Comparison of ENCODE assay signal across 9 mouse cellular contexts in the genomic region with DNA sequence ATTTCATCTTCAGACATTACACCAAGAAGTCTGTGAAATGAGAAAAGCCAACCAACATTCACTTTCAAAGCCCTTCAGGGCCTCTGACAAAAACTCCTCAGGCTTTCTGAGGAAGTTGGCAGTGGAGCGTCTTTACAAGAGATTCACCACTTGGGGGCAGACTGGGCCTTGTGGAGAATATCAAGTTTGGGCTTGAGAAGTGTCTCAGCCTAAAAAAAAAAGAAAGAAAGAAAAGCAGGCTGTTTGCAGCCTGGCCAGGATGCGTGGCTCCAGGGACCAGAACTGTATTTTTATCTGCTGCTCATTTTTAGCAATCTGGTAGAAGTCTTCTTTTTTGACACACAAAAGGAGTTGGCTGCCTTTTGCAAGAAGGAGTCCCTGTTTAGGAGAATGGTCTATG.
A peak's percentile ranks its signal among the peaks of the same experiment; 100 is the strongest.
DNase-seq lines count a peak whose midpoint lies in the region; TF ChIP-seq lines count a peak whose summit lies in the region.
"Had no signal": no experiment of that assay in that cellular context is flagged by ENCODE, and none has a peak within 500 bp of the region (broad histone marks: within the 10 kb centered on the region; RNA-seq: fewer than 3 reads in every experiment).

No protein-coding gene starts in this region.

- peak; percentile 60 for DNase-seq in heart, adult 8-10 months (ENCODE audit: low spot score)
- no peak for DNase-seq in heart, postnatal 25 days (ENCODE audit: low spot score)
- peak; percentile 58 for DNase-seq in R1 (ENCODE audit: low read depth, low spot score)
- peak; percentile 23 to 70 for DNase-seq in gastrocnemius, postnatal 4 days (ENCODE audit: low spot score in 2 of 2)
- peak; percentile 68 to 85 for DNase-seq in layer of hippocampus, postnatal 14 days (ENCODE audit: low spot score in 2 of 2)
- peak; percentile 80 for DNase-seq in mesoderm, embryonic 11.5 days (ENCODE audit: low read depth, low spot score)
- DNase-seq in testis, postnatal 10 days (ENCODE audit: low spot score): peak; percentile 81

- intact Hi-C loops in heart, postnatal 25 days (cut with DNase I): loop anchor here (1.0 kb wide), 2 partner anchors 314 to 652 kb away; no protein-coding TSS in a partner anchor

- H3K27ac ChIP-seq in cortical plate, adult 2 months (ENCODE audit: insufficient read depth, low read length): peak overlapping the region; percentile 27
- H3K27ac ChIP-seq: limb, embryonic 13.5 days had no signal

- no peak overlapping the region for H3K4me3 ChIP-seq in cortical plate, adult 2 months (ENCODE audit: insufficient read depth, low read length)
- H3K4me3 ChIP-seq: limb, embryonic 13.5 days had no signal

- TF ChIP-seq CTCF in cortical plate, adult 2 months (IDR thresholded peaks at IDR 0.05; ENCODE audit: extremely low read depth, insufficient read depth, low read length): peak; percentile 80

- H3K4me1 ChIP-seq in cortical plate, adult 2 months (ENCODE audit: control insufficient read depth, insufficient read depth, low read length): peaks cover 4% of the 10 kb centered on the region

- no peak for TF ChIP-seq POLR2A in cortical plate, adult 2 months (IDR thresholded peaks at IDR 0.05; ENCODE audit: extremely low read depth, insufficient read depth, low read length)
